Mouse (Mus musculus): ENCODE data around the gene Magee1. TPM values are rescaled to one million over a fixed set of nuclear protein-coding genes. Genes with fewer than 3 reads are reported as not detected.
A peak's percentile ranks its signal among the peaks of the same experiment; 100 is the strongest.

Gene Magee1
- total RNA-seq, 2 experiments from 2014 or later = 142 to 145 TPM

- DNase-seq (ENCODE audit: extremely low spot score in 1 of 2, low spot score in 2 of 2) = no peak
- no peak overlapping the region for H3K27ac ChIP-seq
- no peak overlapping the region for H3K4me3 ChIP-seq
- intact Hi-C loops (cut with DNase I) = no loop called here
- TF ChIP-seq CTCF (IDR thresholded peaks at IDR 0.05) = peak; percentile 24; the same call in 1 of the 2 replicates
These were observed 47.0 kb downstream of the Magee1 start for GRCm38 (mm10) chrX:105167217-105167616.

Other genes starting within 250 kb of the Magee1 start
- 10 to 100 TPM; 17.2 to 18.5 TPM for gene Pbdc1, start 40.6 kb upstream of the Magee1 start, total RNA-seq (2021)

Measured in left cerebral cortex, adult 2 months (tissue).